Mouse (Mus musculus) c-Kit-negative CD71-positive TER-119-positive erythroid progenitor cells, embryonic 14.5 days (primary cell): ENCODE measurements around the gene Arhgef11.
A peak's percentile ranks its signal among the peaks of the same experiment; 100 is the strongest.
"Not testable (repeated sequence)": the region's sequence is repeated elsewhere in the genome, so short reads cannot be mapped to it uniquely, and the experiment has no call there.

Experiments
- DNase-seq: peaks from one replicate; pipeline ENCODE4 v3.0.0-alpha.2; 2013; ENCODE audit warnings: low read depth, low spot score

The Arhgef11 gene

DNA sequence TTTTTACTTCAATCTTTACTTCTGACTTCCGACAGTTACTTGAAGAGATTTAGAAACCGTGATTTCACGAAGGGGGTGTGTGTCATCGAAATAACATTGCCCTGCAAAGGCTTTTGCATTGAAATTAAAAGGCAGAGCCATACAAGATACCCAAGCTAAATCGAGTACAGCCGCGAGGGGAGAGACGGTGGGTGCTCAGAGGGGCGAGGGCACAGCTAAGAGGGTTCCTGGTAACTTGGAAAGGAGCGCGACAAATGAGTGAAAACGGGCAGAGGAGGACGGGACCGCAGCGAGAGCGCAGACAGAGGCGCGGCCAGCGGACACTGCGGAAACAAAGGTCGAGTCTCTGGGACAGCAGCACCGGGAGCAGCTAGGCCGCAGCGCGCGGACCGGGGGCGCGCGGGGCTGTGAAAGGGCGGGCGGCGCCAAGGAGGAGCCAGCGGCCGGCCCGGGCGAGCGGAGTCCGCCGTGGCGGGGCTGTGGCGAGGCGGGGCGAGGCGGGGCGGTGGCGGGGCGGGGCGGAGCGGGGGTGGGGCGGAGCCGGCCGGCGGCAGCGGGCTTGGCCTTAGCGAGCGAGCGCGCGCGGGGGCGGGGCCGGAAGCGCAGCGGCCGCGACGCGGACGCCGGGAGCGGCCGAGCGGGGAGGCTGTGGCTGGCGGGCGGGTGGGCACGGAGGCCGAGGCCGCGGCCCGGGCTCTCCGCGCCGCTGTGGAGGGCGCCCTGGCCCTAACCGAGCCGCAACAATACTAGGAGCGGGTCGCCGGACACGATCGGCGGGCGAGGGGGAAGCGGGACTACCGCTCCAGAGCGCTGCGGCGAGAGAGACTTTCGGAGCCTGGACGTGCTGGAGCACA, at the start of gene Arhgef11:
TSS of gene Arhgef11 (plus strand) at position 603 of the 854 bp plus-strand sequence.
- DNase-seq, result peak; percentile 49

DNA sequence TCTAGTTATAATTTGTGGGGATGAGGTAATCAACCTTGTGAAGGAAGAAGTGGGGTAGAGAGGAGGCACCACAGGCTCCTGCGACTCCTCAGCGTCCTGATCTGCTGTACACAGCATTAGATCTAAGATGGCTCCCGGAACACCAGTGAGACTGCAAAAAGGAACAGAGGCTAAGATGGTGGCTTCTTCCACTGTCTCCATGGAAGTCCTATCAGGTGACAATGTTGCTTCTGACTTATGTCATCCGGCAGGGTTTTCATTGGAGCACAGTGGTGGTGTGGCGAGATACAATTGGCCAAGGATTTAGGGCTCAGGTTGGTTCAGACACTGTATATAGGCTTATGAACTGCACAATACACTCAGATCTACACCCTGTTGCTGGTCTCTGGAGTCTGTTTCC, 48.7 kb upstream of the Arhgef11 start:
- no peak for DNase-seq

DNA sequence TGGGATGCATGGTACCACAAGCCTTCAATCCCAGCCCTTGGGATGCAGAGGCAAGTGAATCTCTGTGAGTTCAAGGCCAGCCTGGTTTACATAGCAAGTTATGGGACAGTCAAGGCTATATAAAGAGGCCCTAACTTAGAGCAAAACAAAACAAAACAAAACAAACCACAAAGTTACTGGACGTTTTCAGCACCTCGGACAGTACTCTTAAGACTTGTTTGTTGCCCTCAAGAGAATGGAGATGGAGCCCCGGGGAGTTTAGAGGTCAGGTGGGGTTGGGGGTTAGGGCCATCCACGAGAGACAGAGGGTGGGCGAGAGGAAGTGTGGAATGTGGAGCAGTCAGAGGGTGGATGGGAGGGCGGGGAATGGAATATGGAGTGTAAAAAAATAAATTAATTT, 41.6 kb upstream of the Arhgef11 start:
- DNase-seq, result no peak

DNA sequence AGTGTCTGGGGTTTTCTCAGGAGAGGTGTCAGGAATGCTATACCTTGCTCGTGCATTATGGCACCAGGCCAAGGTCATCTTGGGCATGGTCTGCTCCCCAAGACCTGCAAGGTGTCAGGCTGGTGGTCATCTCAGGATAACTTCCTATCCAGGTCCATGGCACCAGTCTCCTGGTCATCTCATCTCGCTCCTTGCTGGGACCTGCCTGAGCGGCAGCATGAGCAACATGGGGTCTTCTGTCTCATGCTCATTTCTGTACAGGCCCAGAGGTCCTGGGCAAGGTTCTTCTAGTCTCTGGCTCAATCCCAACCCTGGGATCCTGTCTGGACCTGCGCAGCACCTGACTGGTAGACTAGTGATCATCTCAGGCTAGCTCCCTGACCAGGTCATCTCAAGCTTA, 35.1 kb upstream of the Arhgef11 start:
- DNase-seq, result no peak

DNA sequence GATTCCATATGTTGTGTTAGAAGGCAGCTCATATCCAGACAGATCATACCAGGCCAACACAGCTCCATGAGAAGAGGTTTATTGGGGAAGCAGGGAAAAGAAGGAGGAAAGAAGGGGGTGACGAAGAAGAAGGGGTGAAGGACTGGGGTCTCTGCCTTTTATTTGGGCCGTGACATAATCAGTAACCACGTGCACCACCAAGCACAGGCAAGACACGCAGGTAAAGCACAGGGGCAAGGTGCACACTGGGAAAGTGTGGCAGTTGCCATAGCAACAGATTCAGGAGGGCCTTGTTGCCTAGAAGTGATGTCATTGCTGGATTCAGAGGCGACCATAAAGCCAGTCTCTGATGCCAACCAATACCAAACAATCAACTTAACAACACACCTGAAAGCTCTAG, 23.6 kb upstream of the Arhgef11 start:
- DNase-seq, result no peak

DNA sequence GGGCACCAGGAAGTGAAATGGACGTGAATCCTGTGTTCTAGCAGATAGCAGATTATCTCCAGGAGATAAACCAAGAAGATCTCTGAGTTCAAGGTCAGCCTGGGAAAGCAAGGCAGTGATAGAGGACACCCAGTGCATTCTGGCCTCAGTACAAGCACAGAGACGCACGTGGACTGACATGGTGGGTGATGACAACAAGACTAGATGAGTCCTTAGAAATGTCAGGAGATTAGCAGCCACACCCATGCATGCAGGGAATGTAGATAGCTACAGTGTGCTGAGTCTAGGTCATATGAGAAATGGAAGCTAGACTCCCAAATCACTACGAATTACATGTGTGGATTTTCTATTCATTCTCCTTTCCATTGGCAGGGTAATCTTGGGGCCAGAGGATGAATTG, 22.0 kb upstream of the Arhgef11 start:
- DNase-seq, result not testable (repeated sequence)

DNA sequence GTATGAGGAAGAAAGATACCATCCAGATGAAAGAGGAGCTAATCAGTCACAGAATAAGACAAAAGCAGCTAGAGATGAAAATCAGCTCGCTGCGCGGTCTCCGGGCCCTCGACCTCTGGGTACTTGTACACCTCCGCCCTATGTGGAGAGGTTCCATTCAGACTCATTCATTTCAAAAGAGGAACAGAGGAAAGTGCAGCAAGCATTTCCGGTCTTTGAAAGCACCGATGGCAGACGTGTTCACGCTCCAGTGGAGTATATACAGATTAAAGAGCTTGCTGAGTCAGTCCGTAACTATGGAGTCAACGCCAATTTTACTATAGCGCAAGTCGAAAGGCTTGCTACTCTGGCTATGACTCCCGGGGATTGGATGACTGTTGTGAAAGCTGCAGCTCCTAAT, 16.3 kb upstream of the Arhgef11 start:
- DNase-seq, result not testable (repeated sequence)

DNA sequence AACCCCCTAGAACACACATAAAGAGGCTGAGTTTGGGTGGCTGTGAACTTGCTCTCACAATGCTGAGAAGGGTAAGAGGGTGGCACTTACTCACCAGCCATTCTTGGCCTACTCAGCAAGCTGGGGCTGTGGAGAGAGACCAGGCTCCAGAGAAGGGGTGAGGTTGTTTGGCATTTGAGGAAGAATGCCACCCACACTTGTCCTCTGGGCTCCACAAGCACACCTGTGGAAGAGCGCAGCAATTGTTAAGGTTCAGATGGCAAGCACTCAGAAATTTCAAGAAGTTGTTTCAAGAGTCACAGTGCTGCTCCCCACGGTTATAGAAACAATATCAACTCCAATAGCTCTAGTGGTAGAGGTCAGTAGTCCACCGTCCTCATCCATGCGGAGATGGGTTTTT, 1.0 kb upstream of the Arhgef11 start:
- DNase-seq, result no peak

DNA sequence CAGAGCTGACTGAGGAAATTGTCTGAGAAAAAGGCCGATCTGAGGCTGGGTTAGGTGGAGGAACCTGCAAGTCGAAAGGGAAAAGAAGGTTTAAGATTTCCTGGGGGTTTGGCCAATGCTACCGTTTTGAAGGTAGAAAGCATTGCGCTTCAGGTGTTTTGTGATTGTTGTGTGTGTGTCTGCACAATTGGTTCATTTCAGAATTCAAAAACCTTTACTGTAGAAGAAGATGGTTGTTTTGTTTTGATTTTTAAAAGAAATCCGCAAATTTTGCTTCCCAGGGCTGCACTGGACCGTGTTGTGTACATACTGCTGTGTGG, 412 bp downstream of the Arhgef11 start:
- no peak for DNase-seq

DNA sequence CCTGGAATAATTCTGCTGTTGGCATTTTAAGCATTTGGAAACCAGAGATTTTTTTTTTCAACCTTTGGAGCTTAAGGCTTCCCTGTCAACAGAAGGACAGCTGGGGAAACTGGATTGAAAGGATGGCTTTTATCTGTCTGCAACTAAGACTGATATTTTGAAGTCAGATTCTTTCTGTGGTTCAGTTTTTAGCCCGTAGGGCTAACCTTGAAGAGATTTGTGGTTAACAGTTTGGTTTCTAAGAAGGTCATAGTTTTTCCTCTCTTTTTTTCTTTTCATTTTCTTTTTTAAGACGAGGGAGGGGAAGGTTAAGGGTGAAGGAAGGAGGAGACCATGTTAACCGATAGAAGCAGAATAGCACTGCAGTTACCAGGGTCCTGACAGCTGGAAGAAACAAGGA, 881 bp downstream of the Arhgef11 start:
- no peak for DNase-seq

DNA sequence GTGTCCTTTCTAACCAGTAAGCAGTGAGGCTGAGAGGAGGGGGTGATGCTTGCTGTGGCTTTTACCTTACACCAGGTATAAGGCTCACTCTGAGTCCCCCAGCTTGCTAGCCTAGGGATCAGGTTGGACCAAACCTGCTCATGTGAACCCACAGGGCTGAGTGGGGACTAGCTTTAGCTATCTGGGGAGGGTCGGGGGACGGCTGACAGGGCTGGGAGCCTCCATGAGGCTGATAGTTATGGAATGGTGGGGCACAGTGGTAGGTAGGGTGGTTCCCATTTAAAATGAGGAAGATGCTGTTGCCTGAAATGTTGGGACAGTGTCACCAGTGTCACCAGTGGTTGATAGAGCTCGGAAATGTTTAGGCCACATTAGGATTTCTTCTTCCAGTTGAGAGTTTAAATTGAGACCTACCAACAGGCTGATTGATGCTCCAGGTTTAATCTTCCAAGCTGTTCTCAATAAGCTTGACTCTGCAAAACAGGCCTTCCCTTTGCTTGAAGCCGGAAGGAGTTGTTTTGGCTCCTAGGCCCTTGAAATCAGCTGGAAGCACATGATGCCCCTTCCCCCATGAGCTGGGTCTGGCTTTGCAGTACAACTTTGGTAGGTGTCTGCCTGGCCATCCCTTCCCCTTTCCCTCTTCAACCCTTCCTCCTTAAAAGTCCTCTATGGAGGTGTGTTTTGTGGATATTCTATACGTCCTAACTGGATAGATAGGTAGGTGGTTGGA, 1.8 kb downstream of the Arhgef11 start:
- no peak for DNase-seq

DNA sequence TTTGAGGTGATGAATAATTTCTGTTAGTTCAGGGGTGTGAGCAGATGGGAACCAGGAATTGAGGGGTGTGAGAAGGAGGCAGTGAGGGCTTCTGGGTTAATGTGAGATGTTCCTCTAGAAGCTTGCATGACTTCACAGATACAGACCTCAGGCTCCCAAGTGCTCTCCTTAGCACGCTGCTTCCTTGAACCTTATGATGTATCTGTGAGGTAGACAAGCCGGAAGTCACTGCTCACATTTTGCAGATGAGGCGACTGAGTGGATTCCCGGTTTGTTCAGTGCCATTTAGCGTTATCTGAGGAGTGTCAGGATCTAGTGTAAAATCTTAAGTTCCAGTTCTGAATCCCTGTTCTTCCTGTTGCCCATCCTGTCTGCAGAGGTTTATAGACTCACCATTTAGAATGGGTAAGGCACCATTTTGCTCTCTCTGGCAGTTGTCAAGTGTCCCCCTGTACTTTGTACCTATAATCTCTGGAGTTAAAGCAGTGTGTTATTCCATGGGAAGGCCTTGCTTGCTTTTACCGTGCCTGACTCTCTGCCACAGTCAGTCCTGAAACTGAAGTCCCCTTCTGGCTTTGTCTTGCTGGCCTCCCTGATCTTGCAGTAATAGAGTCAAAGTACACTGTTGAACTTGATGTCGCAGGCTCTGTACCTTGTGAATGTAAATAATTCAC, 3.0 kb downstream of the Arhgef11 start:
- no peak for DNase-seq

DNA sequence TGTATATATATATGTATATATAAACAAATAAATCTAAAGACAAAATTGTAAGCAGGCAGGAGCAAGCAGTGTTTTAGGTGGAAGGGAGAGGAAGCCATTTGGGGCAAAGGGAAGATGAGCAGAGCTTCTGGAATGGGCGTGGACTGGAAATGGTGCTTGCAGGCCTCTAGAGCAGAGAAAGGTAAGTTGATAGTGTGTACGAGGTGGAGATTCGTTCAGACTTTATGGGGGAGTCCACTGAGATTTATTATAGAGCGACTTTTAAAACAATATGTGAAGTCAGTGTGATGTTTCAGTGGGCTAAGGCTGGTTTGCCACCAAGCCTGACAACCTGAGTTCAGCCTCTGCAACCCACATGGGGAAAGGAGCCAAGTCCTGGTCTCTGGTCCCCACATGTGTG, 7.5 kb downstream of the Arhgef11 start:
- no peak for DNase-seq

DNA sequence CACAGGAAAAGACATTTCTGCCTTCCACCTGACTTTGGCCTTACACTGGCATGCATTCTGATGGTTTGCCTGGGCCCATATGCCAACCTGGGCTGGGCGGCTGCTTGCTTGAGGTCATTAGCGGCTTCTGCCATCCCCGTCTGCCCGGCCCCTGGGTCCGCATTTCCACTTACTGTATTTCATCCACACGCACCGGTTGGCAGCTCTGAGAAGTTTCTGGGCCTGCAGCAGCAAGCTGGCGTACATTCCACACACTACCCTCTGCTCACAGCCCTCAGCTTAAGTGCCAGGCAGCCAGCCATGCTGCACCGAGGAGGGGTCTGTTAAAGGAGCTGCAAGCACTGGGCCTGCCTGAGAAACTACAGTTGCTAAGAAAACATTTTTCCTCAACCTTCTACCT, 13.5 kb downstream of the Arhgef11 start:
- no peak for DNase-seq

DNA sequence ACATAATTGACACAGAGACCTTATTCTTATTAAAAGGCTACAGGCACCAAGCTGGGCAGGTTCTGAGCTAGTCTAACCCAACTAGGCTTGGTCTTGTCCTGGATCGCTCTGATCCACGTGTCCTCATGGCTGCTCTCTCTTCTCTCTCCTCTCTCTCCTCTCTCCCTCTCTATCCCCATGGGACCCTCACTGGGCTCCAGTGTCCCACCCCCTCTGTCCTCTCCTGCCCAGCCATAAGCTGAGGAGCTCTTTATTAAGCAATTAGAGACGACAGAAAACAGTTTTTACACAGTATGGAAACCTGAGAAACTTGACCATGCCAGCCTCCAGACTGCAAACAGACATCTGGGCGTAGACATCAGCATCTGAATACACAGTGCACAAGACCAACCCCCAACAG, 14.0 kb downstream of the Arhgef11 start:
- DNase-seq, result no peak

DNA sequence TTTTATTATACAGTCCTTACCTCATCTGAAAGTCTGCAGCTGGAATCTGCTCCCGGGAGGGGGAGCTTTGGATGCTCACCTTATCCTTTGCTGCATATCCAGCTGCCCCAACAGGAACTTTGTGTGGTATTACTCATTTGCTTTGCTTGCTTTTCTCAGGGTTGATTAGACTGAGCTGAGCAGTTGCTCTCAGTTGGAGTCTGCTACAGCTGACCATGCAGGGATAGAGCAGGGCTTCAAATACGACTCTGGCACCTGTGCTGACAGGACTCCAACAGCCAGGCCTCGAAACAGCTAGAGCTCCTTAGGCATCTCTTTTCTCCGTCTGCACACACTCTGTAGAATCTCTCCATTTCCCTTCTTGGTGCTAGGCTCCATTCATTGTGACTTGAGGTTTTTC, 18.2 kb downstream of the Arhgef11 start:
- DNase-seq, result no peak

DNA sequence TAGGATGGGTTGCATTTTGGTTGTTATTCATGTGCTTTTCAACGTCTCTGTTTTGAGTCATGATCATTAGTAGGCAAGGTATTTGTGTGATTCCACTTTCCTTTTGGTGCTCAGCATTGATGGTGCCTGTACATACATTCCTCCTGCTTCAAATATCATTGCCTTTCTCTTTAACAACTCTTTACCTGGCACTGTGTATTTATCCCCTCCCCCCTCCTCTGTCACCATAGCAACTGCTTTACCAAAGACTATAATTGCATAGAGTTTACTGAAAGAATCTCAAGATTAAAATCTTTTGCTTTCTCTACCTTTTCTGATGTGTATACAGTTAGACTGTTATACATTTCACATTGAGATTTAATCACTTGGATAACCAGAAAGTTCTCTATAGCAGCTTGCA, 26.1 kb downstream of the Arhgef11 start:
- no peak for DNase-seq

DNA sequence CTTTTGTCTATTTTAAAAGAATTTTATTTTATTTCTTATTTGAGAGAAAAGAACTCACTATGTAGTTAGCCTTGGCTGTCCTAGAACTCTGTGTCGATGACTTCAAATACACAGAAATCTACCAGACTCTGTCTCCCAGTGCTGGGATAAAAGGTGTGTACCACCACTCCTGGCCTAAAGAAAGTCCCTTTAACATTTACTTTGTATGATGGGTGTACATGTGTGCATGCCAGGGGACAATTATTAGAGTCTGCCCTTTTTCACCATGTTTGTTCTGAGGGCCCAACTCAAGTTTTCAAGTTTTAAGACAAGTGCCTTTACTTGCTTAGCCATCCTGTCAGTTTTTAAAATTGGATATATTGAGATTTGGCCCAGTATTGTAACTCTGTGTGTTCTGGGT, 28.8 kb downstream of the Arhgef11 start:
- DNase-seq, result no peak

DNA sequence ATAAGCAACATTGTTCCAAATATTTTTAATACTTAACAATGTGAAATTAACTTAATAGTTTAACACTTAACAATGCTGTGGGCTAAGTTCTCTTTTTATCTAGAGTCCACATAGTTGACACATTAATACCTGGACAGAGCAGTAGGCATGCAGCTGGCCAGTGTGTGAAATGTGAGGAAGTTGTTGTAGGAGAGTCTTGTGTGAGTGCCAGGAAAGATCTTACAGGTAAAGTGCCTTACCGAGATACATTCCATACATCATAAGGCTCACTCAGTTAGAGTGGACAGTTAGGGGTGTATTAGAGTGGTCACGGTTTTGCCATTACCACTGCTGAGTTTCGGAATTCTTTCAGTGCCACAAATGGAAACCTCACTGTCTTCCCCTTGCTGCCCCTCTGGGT, 31.7 kb downstream of the Arhgef11 start:
- DNase-seq, result no peak

DNA sequence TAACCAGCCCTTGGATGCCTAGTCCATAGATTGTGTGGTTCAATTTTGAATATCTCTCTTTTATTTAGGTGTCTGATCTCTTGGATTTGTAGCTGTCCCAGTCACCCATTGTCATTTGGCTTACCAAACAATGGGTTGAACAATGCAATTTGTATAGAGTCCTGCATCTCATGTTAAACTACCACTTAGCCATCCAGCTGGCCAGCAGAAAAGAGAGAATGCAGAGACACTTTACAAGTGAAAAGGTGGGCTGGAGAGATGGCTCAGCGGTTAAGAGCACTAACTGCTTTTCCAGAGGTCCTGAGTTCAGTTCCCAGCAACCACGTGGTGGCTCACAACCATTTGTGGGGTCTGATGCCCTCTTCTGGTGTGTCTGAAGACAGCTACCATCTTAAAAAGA, 41.0 kb downstream of the Arhgef11 start:
- DNase-seq, result no peak

DNA sequence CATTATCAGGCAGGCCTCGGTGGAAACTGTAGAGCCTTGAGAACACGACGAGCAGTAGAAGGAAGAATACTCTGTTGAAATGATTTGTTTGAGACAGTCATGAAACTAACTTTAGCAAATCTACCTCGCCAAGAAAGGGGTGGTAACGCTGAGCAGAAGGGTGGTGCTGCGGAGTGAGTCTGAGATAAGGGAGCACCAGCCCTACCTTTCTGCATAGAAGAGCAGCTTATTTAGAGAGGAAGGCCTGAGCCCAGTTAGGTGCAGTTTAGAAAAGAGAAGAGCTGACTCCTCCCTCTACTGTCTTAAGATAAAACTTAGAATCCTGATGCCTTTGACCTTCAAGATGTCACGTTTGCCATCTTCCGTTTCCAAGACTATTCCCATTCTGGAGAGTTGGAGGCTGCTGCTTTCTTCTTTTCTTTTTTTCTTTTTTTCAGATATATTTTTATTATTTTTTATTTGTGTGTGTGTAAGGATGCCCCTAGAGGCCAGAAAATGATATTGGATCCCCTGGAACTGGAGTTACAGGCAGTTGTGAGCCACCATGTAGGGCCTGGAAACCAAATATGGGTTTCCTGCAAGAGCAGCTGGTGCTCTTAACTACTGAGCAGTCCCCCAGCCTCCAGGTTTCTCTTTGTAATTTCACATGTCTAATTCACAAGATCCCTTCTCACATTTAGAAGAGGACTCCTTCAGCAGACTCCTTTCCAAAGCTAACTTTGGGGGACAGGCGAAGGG, 42.5 kb downstream of the Arhgef11 start:
- DNase-seq, result no peak

DNA sequence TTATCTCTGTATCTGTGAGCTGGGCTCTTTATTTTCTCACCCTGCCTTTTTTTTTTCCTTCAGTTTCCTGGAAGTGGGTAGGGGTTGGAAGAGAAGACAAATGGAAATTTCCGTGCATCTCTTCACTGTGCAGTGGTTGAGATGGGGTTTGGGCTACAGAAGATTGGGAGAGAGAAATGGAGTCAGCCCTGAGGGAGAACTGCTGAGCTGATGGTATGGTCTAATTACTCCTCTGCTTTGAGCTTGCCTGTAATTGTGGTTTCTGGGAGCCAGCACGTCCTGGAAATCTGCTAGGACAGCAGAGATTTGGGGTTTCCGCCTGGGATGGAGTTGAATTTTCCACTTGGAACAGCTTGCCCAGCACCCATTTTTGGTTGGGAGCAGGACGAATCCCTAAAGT, 43.1 kb downstream of the Arhgef11 start:
- no peak for DNase-seq
